Mouse (Mus musculus): ENCODE results near the gene Apol11b. TPM values are rescaled to one million over a fixed set of nuclear protein-coding genes. Genes with fewer than 3 reads are reported as not detected.
A peak's percentile ranks its signal among the peaks of the same experiment; 100 is the strongest.

Apol11b gene
- polyA plus RNA-seq, 1 experiment from 2014 or later: not detected

- Histone ChIP-seq H3K36me3 (no peaks in the 10 kb centered on the region), H3K4me1 (no peaks in the 10 kb centered on the region), H3K4me3 (replicated peaks) (no peak within 1 kb of the TSS), H3K27me3 (no peaks in the 10 kb centered on the region), H3K9ac (no peak within 1 kb of the TSS), H3K4me2 (replicated peaks) (no peak within 1 kb of the TSS), H3K27ac (replicated peaks) (no peak within 1 kb of the TSS), H3K9me3 (replicated peaks) (no peaks in the 10 kb centered on the region)
- WGBS: 97% methylated on average over 1 of the region's 1 CpGs
- ATAC-seq (ENCODE audit: insufficient number of reproducible peaks, low FRiP score, low TSS enrichment, low read depth): no peak
These were observed 44.1 kb downstream of the Apol11b start, which contains the start of gene Gm36245 for GRCm38 (mm10) chr15:77598958-77599357. Gm36245 (plus strand) TSS chr15:77599258.

- WGBS: 63% methylated on average over 3 of the region's 3 CpGs
- H3K4me3 ChIP-seq (replicated peaks): no peak overlapping the region
- H3K9me3 ChIP-seq (replicated peaks): no peaks in the 10 kb centered on the region
- H3K36me3 ChIP-seq: no peaks in the 10 kb centered on the region
- H3K4me1 ChIP-seq: no peaks in the 10 kb centered on the region
- H3K27me3 ChIP-seq: no peaks in the 10 kb centered on the region
- H3K27ac ChIP-seq (replicated peaks): no peak overlapping the region
- ATAC-seq (ENCODE audit: insufficient number of reproducible peaks, low FRiP score, low TSS enrichment, low read depth): no peak
- H3K4me2 ChIP-seq (replicated peaks): no peak overlapping the region
- no peak overlapping the region for H3K9ac ChIP-seq
These were observed 44.7 kb downstream of the Apol11b start for GRCm38 (mm10) chr15:77598429-77598828.

GRCm38 (mm10) chr15:77595961-77596360 is 47.1 kb downstream of the Apol11b start, which contains the start of gene Apol10b:
Apol10b (minus strand) TSS chr15:77596125.
- no peak within 1 kb of the TSS for H3K27ac ChIP-seq (replicated peaks)
- no peak for ATAC-seq (ENCODE audit: insufficient number of reproducible peaks, low FRiP score, low TSS enrichment, low read depth)
- H3K4me1 ChIP-seq: no peaks in the 10 kb centered on the region
- no peaks in the 10 kb centered on the region for H3K27me3 ChIP-seq
- no peak within 1 kb of the TSS for H3K4me3 ChIP-seq (replicated peaks)
- 0 out of 2 replicates have a peak within 1 kb of the TSS, but pooled peaks have one; percentile 8 for H3K4me2 ChIP-seq (replicated peaks)
- no peaks in the 10 kb centered on the region for H3K36me3 ChIP-seq
- no peaks in the 10 kb centered on the region for H3K9me3 ChIP-seq (replicated peaks)
- WGBS: 42% methylated on average over 5 of the region's 5 CpGs
- H3K9ac ChIP-seq: no peak within 1 kb of the TSS

GRCm38 (mm10) chr15:77593557-77593956 is 49.5 kb downstream of the Apol11b start:
- Histone ChIP-seq H3K36me3 (no peaks in the 10 kb centered on the region), H3K9ac (no peak overlapping the region), H3K27me3 (no peaks in the 10 kb centered on the region), H3K27ac (replicated peaks) (no peak overlapping the region), H3K4me2 (replicated peaks) (no peak overlapping the region), H3K4me3 (replicated peaks) (no peak overlapping the region), H3K4me1 (no peaks in the 10 kb centered on the region), H3K9me3 (replicated peaks) (no peaks in the 10 kb centered on the region)
- 83% methylated on average over 1 of the region's 1 CpGs for WGBS
- no peak for ATAC-seq (ENCODE audit: insufficient number of reproducible peaks, low FRiP score, low TSS enrichment, low read depth)

- H3K36me3 ChIP-seq: no peaks in the 10 kb centered on the region
- H3K9ac ChIP-seq: no peak overlapping the region
- no peak for ATAC-seq (ENCODE audit: insufficient number of reproducible peaks, low FRiP score, low TSS enrichment, low read depth)
- no peaks in the 10 kb centered on the region for H3K4me1 ChIP-seq
- H3K4me3 ChIP-seq (replicated peaks): no peak overlapping the region
- no peak overlapping the region for H3K4me2 ChIP-seq (replicated peaks)
- H3K27ac ChIP-seq (replicated peaks): no peak overlapping the region
- no peaks in the 10 kb centered on the region for H3K27me3 ChIP-seq
- WGBS: 60% methylated on average over 2 of the region's 2 CpGs
- H3K9me3 ChIP-seq (replicated peaks): no peaks in the 10 kb centered on the region
These were observed 52.2 kb downstream of the Apol11b start for GRCm38 (mm10) chr15:77590881-77591280.

- Histone ChIP-seq H3K4me2 (replicated peaks) (no peak overlapping the region), H3K9me3 (replicated peaks) (no peaks in the 10 kb centered on the region), H3K9ac (no peak overlapping the region), H3K36me3 (no peaks in the 10 kb centered on the region), H3K27ac (replicated peaks) (no peak overlapping the region), H3K4me3 (replicated peaks) (no peak overlapping the region), H3K27me3 (no peaks in the 10 kb centered on the region), H3K4me1 (no peaks in the 10 kb centered on the region)
- ATAC-seq (ENCODE audit: insufficient number of reproducible peaks, low FRiP score, low TSS enrichment, low read depth): no peak
These were observed 54.1 kb downstream of the Apol11b start for GRCm38 (mm10) chr15:77588981-77589380.

GRCm38 (mm10) chr15:77587026-77587425 is 56.1 kb downstream of the Apol11b start:
- no peak overlapping the region for H3K9ac ChIP-seq
- no peaks in the 10 kb centered on the region for H3K9me3 ChIP-seq (replicated peaks)
- no peak overlapping the region for H3K4me3 ChIP-seq (replicated peaks)
- H3K36me3 ChIP-seq: no peaks in the 10 kb centered on the region
- H3K27me3 ChIP-seq: no peaks in the 10 kb centered on the region
- no peak overlapping the region for H3K27ac ChIP-seq (replicated peaks)
- H3K4me2 ChIP-seq (replicated peaks): no peak overlapping the region
- no peaks in the 10 kb centered on the region for H3K4me1 ChIP-seq
- no peak for ATAC-seq (ENCODE audit: insufficient number of reproducible peaks, low FRiP score, low TSS enrichment, low read depth)

Other genes with a start within 250 kb of the Apol11b start
- 0.29 and 0.33 TPM in 2 replicates for gene Apol7a, start 244.2 kb downstream of the Apol11b start, polyA plus RNA-seq (2015; fragmentation: Nextera tagmentation; extraction: Ambion mirVana)
- gene Apol9a, start 232.2 kb downstream of the Apol11b start, polyA plus RNA-seq (2015; fragmentation: Nextera tagmentation; extraction: Ambion mirVana): 0.13 and 0.20 TPM in 2 replicates
- gene Apol7b, start 195.8 kb downstream of the Apol11b start, polyA plus RNA-seq (2015; fragmentation: Nextera tagmentation; extraction: Ambion mirVana): not detected in 2 replicates
- gene Apol10a, start 166.2 kb downstream of the Apol11b start, polyA plus RNA-seq (2015; fragmentation: Nextera tagmentation; extraction: Ambion mirVana): 0.05 and 0.20 TPM in 2 replicates
- gene Apol11a, start 135.0 kb downstream of the Apol11b start, polyA plus RNA-seq (2015; fragmentation: Nextera tagmentation; extraction: Ambion mirVana): not detected in 2 replicates
- gene Apol7c, start 110.0 kb downstream of the Apol11b start, polyA plus RNA-seq (2015; fragmentation: Nextera tagmentation; extraction: Ambion mirVana): not detected in 2 replicates
- gene 1700025B11Rik, start 81.4 kb downstream of the Apol11b start, polyA plus RNA-seq (2015; fragmentation: Nextera tagmentation; extraction: Ambion mirVana): not detected in 2 replicates
- 0.17 and 0.18 TPM in 2 replicates for gene Apol10b, start 47.2 kb downstream of the Apol11b start, polyA plus RNA-seq (2015; fragmentation: Nextera tagmentation; extraction: Ambion mirVana)
- not detected in 2 replicates for gene Gm36245, start 44.0 kb downstream of the Apol11b start, polyA plus RNA-seq (2015; fragmentation: Nextera tagmentation; extraction: Ambion mirVana)
- gene Apol7e, start 55.6 kb upstream of the Apol11b start, polyA plus RNA-seq (2015; fragmentation: Nextera tagmentation; extraction: Ambion mirVana): not detected in 2 replicates
- gene Apol9b, start 85.8 kb upstream of the Apol11b start, polyA plus RNA-seq (2015; fragmentation: Nextera tagmentation; extraction: Ambion mirVana): 0.13 and 0.41 TPM in 2 replicates
- 0.08 and 0.18 TPM in 2 replicates for gene Apol8, start 113.7 kb upstream of the Apol11b start, polyA plus RNA-seq (2015; fragmentation: Nextera tagmentation; extraction: Ambion mirVana)
- gene Myh9, start 198.9 kb upstream of the Apol11b start, polyA plus RNA-seq (2015; fragmentation: Nextera tagmentation; extraction: Ambion mirVana): 41.1 and 41.7 TPM in 2 replicates